Mouse (Mus musculus) CD4-positive helper T cell, adult 2 months (primary cell): Measurements from ENCODE around the gene Gm10097.

Experiments used
- DNase-seq: peaks from one replicate; pipeline ENCODE4 v3.0.0-alpha.2; 2012; ENCODE audit warnings: low read depth, missing footprints, low spot score

Gm10097 gene

DNA sequence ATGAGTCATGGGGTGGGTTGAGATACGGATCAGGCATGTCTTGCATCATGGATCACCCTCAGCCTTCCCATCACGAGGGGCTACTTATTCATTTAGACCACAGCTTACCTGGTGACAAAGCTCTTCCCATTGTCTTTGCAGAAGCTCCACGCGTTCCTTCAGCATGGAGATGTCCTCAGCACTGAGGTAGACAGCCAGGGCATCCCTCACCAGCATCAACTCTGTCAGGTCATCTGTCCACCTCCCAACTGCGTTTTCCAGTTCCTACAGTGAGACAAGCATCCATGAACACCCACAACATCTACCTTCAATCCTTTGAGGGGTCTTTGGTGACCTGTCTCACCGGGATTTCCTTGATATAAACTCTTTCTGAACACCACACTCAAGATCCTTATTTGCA is 14.7 kb downstream of the Gm10097 start:
- no peak for DNase-seq

DNA sequence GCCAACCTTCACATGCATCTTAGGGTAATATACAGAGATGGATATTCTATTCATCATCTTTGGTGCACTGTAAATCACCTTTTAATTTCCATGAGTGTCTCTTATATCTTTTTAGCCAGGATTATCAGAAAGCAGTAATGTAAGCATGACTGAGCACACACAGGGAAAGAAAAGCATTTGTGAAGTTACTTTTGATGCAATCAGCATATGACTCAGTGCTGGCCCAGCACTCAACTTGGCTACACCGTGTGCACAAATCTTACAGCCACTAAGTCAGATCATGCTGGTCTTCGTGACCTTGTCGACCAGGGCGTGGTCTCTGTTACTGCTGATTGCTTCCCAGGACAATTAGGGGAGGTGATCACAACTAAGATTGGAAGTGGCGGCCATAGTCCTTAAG is 16.8 kb downstream of the Gm10097 start:
- DNase-seq = no peak

DNA sequence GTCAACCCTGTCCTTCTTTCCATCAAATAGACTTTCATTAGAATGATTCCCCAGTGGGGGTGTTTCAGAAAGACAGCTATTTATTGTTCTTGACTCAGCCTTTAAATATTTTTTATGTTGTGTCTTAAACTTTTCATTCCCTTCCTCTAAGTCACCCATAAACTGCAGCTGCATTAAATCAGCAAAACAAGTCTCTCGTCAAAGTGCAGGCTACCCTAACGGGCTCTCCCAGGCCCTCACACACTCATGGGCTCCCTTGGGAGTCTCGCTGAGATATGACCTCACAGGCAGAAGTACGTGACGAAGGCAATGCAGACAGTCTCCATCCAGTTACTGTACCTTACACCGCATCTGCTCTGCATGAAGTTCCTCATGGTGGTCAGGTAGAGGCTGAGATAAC is 17.3 kb downstream of the Gm10097 start:
- no peak for DNase-seq

DNA sequence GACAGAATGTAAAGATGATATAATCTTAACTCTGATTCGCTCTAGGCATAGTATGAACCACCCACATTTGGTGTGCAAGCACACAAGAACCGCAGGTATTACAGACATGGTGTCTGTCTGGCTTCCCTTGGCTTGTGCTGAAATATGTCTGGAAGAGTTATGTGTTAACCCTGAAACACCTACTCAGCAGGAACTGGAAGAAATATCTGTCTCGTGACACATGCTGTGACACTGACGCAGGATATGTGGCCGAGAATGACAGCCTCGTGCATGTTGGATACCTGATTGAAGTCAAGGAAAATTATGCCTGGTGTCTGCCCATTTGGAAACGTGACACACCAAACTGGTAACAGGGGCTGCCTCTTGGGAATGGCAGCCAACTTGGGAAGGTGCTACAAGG is 18.3 kb downstream of the Gm10097 start:
- DNase-seq = no peak

DNA sequence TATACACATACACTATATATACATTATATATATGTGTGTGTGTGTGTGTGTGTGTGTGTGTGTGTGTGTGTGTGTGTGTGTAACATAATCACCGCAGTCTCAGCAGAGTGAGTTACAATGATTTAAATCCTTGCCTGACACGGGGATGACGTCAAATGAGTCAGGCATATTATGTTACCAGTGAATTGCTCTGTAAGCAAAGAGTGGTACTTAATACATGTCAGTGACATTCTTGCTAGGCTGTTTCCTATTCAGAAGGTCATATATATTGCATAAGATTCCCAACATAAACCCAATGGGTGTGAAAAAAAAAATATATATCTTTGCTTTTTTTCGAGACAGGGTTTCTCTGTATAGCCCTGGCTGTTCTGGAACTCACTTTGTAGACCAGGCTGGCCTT is 20.1 kb downstream of the Gm10097 start:
- DNase-seq = no peak

DNA sequence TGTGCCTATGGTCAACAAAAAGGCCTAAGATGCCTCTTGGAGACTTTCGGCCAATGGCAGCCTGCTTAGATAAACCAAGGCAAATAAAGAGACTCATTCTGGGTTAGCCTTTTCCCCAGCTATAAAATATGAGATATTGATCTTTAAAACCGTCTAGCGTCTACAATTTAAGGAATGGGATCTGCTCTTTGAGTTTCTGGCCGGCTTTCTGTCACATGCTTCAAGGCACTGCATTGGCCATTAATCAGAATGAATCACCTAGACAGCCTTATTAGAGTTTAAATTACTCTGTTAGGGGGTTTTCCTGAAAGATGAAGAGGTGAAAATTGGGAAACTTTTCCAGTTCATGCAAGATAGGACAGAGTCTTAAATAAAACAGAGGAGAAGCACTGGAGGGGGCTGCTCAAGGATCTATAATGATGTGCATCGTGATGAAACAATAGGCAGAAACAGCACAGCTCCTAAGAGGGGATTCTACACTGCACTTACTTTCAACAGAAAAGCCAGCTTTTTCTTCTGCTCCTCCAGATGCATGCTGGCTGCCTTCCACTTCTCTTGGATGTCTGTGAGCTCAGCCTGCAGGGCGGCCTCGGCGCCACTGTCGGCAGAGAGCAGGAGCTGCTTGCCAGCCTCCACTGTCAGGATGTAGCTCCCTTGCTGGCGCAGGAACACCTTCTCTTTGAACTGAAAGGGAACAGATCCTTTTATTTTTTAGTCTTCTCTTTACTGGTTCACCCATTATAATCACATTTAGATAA is 28.2 kb downstream of the Gm10097 start:
- DNase-seq = no peak

DNA sequence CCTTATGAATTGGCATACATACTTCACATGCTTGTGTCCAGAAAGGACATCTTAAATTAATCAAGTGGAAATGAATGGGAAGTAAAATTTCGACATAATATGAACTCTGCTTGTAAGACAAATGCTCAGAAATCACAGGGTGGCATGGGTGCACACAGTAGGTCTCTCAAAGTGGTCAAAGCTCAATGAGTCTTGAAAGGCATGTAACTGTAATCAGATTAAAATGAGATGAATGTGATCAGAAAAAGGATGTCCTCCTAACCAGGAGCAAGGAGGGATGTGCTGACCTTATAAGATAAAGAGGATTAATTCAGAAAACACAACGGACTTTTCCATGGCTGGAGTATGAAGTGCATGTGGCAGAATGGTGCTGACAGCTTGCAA is 28.8 kb downstream of the Gm10097 start:
- no peak for DNase-seq

DNA sequence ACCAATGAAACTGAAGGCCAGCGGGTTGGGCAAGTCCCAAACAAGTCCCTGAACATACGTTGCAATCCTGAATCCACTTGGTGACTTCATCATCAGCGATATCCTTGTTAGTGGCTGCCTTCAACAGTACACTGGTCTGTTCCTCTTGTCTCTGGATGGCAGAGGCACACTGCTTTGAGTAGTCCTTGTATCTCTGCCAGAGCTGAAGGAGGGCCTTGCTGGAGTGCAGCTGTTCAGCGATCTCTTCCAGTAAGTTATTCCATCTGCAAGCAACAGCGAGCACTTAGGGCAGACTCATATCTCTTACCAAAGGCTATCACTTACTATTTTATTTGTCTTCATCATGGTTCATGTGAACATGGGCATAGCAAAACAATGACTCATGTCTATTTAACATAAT is 41.8 kb downstream of the Gm10097 start:
- DNase-seq = no peak

DNA sequence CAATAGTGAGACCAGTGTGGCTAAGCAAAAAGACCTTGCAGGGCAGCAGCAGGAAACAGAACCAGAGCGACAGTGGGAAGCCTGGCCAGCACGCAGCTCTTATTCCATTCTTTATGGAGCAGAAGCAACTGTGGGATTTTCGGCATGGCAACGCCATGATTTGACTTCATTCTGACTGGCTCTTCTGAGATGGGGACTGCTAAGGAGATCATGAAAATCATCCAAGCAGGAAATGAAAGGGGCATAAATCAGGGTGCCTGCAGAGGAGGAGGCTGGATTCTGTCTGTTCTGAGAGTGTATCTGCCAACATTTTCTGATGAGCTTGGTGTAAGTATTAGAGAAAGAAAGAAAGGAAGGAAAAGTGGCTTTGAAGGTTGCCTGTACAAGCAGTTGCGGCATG is 47.2 kb downstream of the Gm10097 start:
- no peak for DNase-seq

DNA sequence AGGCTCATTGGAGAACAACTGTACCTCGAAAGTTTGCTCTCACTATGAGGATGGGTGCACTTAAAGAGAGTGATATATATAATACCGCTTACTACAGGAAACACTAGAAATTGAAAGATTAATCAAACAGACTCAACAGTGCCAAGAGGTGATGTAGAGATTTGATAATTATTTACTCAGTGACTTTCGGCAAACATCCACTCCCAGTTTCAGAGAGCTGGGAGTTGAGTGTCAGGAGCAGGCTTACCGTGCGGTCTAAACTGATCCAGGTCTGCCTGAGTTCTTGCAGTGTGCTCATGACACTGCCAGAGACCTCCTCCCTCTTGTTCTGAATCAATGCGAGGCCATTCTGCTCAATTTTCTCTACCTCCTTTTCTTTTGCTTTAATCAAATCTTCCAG is 47.7 kb downstream of the Gm10097 start:
- no peak for DNase-seq
